Mouse (Mus musculus) olfactory bulb, adult 2 months (tissue): ENCODE results near the gene Ang5. TPM values are rescaled to one million over a fixed set of nuclear protein-coding genes. Genes with fewer than 3 reads are reported as not detected.
"Not testable (repeated sequence)": the region's sequence is repeated elsewhere in the genome, so short reads cannot be mapped to it uniquely, and the experiment has no call there.

Experiments used
- H3K27ac ChIP-seq: fragments of 200-500 bp; 2 replicates; pipeline ENCODE4 v1.5.1; 2012; ENCODE audit warnings: low read depth, low read length; ENCODE audit not compliant: insufficient read depth
- H3K4me1 ChIP-seq: fragments of 200-500 bp; 2 replicates; pipeline ENCODE4 v1.6.1; 2012; ENCODE audit warnings: low read length; ENCODE audit not compliant: control insufficient read depth, insufficient read depth
- H3K4me3 ChIP-seq: fragments of 200-500 bp; 2 replicates; pipeline ENCODE4 v1.5.1; 2012; ENCODE audit warnings: mild to moderate bottlenecking, low read depth, low read length, moderate library complexity; ENCODE audit not compliant: insufficient read depth
- CTCF ChIP-seq: fragments of 200-500 bp; IDR thresholded peaks from 2 replicates; pipeline ENCODE4 v1.5.1; 2012; ENCODE audit warnings: low read depth, mild to moderate bottlenecking, low read length, moderate library complexity; ENCODE audit not compliant: insufficient read depth
- POLR2A ChIP-seq: fragments of 200-500 bp; IDR thresholded peaks from 2 replicates; pipeline ENCODE4 v1.6.1; 2012; ENCODE audit warnings: mild to moderate bottlenecking, low read depth, low read length, moderate library complexity; ENCODE audit not compliant: insufficient read depth
- WGBS: fragments of 180-500 bp; shearing (Covaris S2); methylation state at CpG from one replicate; pipeline ENCODE4 v1.1.7; 2018; 5-methylcytosine and 5-hydroxymethylcytosine counted together
- polyA plus RNA-seq: library from polyadenylated mRNA; stranded (reverse); fragments of >200 nt; gene quantifications from 2 replicates; pipeline ENCODE4 v1.2.4, GENCODE M21; 2012; ENCODE audit warnings: low replicate concordance; ENCODE audit not compliant: missing spikeins, insufficient read depth, insufficient read length

Ang5 gene
- polyA plus RNA-seq: not detected in 2 replicates

DNA sequence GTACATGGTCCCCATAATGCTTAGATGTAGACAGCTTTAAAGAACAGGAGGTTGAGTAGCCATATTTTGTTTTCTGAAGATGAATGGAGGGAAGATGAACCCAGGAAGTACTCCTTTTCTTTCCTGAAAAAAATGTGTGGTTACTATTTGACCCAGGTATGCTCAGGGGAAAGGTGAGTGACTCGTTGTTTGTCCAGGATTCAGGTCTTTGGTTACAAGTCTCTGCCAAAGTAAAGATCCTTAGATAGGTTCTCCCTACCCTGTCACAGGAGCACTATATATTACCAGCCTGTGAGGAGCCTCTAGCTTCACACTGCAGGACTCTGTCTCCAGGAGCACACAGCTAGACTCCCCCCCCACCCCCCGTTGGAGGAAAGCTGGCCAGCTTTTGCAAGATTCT is at the start of gene Ang5:
Gene Ang5 (plus strand): TSS at position 301 of the 400 bp plus-strand sequence.
- not testable (repeated sequence) for H3K4me3 ChIP-seq, H3K4me1 ChIP-seq, H3K27ac ChIP-seq
- WGBS: no CpG with 5 or more reads among the region's 2 CpGs

DNA sequence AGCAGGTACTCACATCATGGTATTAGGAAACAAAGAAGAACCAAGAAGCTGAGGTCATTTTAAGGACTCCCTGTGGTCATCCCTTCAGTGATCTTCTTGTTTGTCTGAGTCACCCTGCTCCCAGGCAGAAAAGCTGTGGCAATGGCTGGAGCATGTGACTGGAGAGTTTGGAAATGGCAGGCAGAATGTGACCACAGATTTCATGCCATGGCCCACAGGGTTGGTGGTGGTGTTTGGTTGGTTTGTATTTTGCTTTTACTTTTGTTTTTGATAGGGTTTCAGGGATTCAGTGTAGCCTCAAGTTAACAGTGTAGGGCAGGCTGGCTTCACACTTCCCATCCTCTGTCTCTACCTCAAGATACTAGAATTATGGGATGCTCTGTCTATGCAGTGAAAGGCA is 38.7 kb upstream of the Ang5 start:
- not testable (repeated sequence) for H3K4me3 ChIP-seq, H3K27ac ChIP-seq, H3K4me1 ChIP-seq

DNA sequence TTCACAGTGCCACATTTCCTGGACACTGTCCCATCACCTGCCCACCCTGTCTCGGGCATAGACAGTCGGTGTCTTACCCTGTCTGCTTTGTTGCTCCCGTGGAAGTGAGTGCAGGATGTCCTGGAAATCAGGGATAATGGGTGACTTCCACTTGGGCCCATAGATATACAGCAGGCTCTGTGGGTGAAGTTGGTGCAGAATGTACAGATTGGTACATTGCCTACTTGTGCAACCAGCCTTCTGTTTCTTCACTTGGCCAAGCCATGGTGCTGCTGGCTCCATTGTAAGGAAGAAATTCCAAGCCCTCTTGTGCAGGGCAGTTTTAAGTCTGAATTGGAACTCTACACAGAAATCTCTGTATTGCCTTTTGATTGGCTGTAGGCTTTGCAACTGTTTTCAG is 33.4 kb upstream of the Ang5 start, which contains the start of gene Ear10:
Gene Ear10 (minus strand): TSS at position 101 of the 400 bp plus-strand sequence.
- H3K4me3 ChIP-seq, H3K4me1 ChIP-seq, H3K27ac ChIP-seq: not testable (repeated sequence)
- 94% methylated on average over 3 of the region's 3 CpGs for WGBS

DNA sequence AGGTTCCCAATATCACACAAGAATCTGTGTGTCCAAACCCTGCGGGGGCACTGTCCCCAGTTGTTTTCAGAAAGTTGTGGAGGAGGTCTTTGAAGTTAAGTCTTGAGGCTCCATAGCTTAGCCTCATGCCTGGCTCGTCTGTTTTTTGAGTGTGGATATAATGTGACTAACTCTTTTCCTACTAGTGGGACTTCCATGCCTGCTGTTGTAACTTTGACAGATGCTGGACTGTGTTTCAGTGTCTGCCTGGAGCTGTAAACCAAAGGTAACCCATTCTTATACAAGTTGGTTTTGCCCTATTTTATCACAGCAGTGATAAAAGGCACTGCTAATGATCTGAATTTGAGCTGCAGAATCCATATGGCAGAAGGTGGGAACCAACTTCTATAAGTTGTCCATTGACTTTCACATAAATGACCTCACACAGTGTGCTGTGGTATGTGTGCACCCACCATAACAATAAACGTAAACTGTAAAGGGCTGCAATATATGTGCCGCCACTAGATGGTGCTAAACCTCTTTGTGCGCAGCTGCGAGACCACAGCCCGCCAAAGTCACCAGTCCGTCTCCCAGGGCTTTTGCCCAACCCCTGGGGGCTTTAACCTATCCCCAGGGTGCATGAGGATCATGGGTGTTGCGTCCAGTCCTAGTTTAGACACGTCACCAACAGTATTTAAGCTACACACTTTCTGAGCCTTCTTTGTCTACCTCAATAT is 32.0 kb upstream of the Ang5 start, which contains the start of gene Gm8113:
Gene Gm8113 (plus strand): TSS at position 703 of the 716 bp plus-strand sequence.
- peak; percentile 61 for TF ChIP-seq CTCF
- WGBS: 6% methylated on average over 10 of the region's 10 CpGs
- not testable (repeated sequence) for H3K27ac ChIP-seq, H3K4me1 ChIP-seq
- H3K4me3 ChIP-seq: peak within 1 kb of the TSS; percentile 54

DNA sequence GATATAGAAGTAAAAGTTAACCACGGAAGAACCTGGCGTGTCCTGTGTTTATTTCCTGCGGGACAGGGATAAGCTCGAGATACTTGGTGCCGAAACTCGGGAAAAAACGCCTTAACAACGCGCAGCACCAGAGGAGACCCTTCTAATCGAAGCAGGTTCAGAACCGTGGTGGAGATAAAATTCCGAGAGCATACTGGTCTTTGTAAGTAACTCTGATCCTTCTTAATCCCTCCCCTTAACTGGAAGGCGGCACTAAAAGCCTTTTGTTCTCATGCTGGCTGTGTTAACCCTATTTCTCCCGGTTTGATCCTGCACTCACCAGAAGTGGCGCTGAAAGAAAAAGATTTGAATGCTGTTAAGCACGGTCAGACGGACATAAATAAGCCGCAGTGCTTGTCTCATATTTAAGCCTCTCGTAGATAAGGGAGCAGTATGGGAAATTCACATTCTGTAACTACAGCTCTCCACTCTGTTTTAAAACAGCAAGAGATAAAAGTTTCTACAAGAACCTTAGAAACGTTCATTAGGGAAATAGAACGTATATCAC is 31.4 kb upstream of the Ang5 start:
- not testable (repeated sequence) for H3K27ac ChIP-seq, H3K4me1 ChIP-seq
- WGBS: 6% methylated on average over 21 of the region's 21 CpGs
- peak overlapping the region; percentile 54 for H3K4me3 ChIP-seq

DNA sequence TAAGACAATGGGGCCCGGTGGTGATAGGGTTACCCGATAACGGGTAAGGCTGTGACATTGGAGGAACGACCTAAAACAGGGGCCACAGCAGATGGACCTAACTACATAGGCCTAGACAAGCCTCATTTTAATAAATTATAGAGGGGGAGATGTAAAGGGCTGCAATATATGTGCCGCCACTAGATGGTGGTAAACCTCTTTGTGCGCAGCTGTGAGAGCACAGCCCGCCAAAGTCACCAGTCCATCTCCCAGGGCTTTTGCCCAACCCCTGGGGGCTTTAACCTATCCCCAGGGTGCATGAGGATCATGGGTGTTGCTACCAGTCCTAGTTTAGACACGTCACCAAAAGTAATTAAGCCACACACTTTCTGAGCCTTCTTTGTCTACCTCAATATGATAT is 23.9 kb upstream of the Ang5 start:
- WGBS: 16% methylated on average over 8 of the region's 8 CpGs

DNA sequence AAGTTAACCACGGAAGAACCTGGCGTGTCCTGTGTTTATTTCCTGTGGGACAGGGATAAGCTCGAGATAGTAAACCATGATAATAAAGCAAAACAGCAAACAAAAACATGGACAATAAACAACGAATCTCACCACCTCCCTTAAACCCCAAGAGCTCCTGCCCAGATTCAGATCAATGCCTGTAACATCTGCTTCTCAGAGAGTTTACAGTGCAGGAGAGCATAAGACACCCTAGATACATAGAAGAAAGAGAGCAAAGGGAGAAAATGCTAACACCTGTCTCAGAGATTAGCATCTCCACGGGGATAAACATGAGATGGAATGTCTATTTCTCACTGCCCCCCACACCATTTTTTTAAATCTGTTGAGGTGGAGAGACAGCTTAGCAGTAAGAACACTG is 23.5 kb upstream of the Ang5 start:
- H3K4me1 ChIP-seq, H3K27ac ChIP-seq, H3K4me3 ChIP-seq: not testable (repeated sequence)
- WGBS: 49% methylated on average over 5 of the region's 5 CpGs

More for the DNA sequence above, 23.9 kb upstream of the Ang5 start:
- not testable (repeated sequence) for H3K27ac ChIP-seq, H3K4me1 ChIP-seq, H3K4me3 ChIP-seq

DNA sequence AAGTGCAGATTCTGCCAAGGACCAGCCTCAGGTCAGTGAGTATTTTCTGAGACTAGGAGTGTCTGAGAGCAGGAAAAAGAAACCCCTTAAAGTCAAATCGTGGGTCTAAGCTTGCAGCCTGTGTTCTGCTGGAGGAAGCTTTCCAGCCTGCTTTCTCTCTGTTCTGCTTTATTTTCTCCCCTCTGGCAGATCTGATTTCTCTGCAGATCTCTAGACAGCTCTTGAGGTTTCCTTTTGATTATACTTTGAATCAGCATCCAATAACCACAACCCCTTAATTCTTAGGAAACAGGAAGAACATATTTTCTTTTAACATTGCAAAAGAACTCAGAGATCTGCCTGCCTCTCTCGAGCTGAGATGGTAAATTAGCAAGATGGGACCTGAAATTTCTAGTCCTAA is 3.5 kb upstream of the Ang5 start:
- H3K4me1 ChIP-seq, H3K4me3 ChIP-seq, H3K27ac ChIP-seq: not testable (repeated sequence)
- 48% methylated on average over 2 of the region's 2 CpGs for WGBS

DNA sequence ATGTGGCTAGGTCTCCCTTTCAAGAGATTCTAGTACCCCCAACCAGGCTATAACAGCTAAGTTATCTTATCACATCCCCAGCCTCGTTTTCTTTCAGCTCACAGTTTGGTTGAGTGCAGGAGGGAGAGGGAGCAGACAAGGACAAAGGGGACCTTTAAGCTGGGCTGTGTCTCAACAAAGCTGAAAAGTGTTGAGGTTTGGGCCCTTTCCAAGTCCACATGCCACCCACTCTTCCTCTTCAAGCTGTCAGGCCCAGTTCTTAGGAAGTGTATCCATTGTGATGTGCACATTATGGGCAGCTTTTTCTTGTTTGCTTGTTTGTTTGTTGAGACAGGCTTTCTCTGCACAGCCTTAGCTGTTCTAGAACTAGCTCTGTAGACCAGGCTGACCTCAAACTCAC is 1.8 kb upstream of the Ang5 start:
- H3K4me1 ChIP-seq, H3K27ac ChIP-seq: not testable (repeated sequence)
- WGBS: no CpG with 5 or more reads among the region's 1 CpGs

DNA sequence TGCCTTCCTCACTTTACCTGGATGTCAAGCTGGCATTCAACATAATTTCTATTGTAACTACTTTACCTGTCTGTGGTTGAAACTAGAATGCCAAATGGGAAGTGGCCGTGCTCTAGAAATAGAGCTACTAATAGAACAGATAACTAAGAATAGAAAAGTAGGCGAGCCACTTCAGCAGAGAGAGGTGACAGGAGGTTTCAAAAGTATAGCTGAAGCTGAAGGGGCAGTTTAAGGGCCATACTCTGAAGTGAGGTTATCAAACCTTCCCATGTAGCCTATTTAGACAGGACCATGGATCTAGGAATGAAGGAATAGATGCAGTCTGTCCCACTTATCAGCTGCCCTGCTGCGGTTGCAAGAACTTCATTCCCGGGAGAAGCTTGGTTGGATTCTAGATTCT is 26.6 kb downstream of the Ang5 start:
- WGBS: 59% methylated on average over 4 of the region's 4 CpGs
- Histone ChIP-seq H3K27ac (no peak overlapping the region), H3K4me1 (no peaks in the 10 kb centered on the region), H3K4me3 (no peak overlapping the region)
- no peak for TF ChIP-seq CTCF
- TF ChIP-seq POLR2A: no peak

More for the DNA sequence above, 1.8 kb upstream of the Ang5 start:
- not testable (repeated sequence) for H3K4me3 ChIP-seq

DNA sequence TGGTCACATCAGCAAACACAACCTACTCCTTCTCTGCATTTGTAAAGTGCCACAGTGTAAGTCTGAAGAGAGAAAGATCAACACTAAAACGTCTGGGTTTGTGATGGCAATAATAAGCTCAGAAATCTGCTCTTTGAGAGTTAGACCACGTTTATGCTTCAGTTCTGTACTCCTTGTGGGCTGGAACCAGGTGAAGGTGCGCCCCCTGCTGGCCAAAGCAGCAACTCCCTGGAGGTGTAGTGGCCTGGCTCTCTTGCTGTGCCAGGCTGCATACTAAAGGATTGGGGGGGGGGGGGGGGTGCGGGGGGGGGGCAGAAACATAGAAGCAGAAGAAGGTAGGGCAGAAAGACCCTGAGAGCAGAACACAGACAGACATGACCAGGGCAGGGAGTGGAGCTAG is 27.0 kb downstream of the Ang5 start:
- Histone ChIP-seq H3K4me1 (no peaks in the 10 kb centered on the region), H3K27ac (no peak overlapping the region), H3K4me3 (no peak overlapping the region)
- TF ChIP-seq POLR2A (no peak), CTCF (0 out of 2 replicates have a peak, but pooled peaks have one; percentile 36)
- WGBS: 0% methylated on average over 4 of the region's 4 CpGs
